Mouse (Mus musculus): ENCODE results near the gene Negr1. TPM values are rescaled to one million over a fixed set of nuclear protein-coding genes. Genes with fewer than 3 reads are reported as not detected.

The Negr1 gene
- total RNA-seq, 2 experiments from 2014 or later: 137 to 142 TPM

DNA sequence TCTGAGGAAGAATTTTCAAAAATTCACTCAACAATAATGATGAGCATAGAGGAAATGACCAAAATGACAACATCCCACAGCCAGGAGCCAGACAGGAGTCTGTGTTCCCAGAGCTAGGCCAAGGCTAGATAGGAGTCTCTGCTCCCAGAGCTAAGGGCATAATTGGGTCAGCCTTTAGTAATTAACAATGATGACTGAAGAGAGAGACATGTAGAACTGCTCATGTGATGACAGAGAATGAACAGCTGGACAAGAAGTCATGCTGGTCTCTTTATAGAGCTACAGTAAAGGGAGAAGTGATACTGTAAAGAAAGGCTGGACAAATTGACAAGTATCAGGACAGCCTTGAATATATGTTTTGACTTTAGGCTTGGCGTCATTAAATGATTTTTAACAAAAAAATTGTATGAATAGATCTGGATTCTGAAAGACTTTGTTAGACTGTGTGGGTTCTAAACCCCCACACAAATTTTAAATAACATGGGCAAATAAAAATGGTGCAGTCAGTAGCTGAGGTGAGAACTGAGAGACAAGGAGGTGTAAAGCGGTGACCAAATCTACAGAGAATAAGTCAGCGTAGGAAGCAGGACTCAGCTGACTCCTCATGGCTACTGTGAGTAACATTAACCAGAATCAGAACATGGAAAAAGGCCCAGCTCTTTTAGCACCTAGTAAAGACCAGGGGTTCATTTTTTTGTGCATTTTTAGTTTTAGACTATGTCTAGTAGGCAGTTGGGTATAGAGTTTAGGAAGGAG lies 603.4 kb downstream of the Negr1 start:
- no peak for DNase-seq (ENCODE audit: low spot score in 2 of 2)
- no peak for TF ChIP-seq CTCF (conservative IDR thresholded peaks at IDR 0.05)
- no peak overlapping the region for H3K4me3 ChIP-seq
- H3K27ac ChIP-seq: no peak overlapping the region

GRCm38 (mm10) chr3:157181975-157182374 lies 620.4 kb downstream of the Negr1 start:
- Histone ChIP-seq H3K4me3 (no peak overlapping the region), H3K27ac (peak overlapping the region; percentile 83)
- DNase-seq (ENCODE audit: low spot score in 2 of 2): peak in 1 of 2 experiments; percentile 16
- no peak for TF ChIP-seq CTCF (conservative IDR thresholded peaks at IDR 0.05)

DNA sequence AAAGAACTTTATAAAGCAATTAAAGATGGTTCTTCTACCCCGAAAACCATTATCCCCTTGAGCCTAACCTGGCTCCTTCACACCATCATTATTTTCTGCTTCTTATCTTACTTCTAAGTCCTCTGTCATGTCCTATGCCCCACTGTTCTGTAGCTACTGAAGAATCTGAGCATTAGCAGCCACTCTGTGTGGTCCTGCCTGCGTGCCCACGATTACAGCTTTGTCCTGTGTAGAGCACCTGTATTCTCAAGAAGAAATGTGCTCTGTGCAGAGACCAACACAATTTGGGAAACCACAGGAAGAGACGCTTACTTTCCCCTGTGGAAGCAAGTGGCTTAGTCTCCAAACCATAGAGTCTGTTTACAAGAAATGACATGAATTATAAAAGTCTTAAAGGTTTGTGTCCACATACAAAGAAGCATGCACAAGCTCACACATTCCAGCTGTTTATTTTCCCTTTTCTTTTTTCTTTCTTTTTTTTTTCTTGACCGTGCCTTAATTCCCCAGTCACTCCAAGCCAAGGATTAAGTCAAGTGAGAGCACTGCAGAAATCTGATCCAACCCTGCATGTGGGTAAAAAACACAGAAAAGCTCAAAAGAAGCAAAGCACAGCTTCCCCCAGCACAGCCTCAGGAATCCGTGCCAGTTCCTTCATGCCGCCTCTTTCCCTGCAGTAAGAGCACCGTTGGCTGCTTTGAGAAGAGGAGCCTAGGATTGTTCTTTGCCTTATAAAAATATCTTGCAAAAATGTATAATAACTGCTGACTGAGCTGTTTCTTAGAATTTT lies 627.5 kb downstream of the Negr1 start:
- no peak for DNase-seq (ENCODE audit: low spot score in 2 of 2)
- no peak for TF ChIP-seq CTCF (conservative IDR thresholded peaks at IDR 0.05)
- Histone ChIP-seq H3K4me3 (no peak overlapping the region), H3K27ac (0 out of 2 replicates have a peak overlapping the region, but pooled peaks have one; percentile 25)

- no peak for TF ChIP-seq CTCF (conservative IDR thresholded peaks at IDR 0.05)
- no peak for DNase-seq (ENCODE audit: low spot score in 2 of 2)
- Histone ChIP-seq H3K4me3 (no peak overlapping the region), H3K27ac (no peak overlapping the region)
These were observed 628.2 kb downstream of the Negr1 start for GRCm38 (mm10) chr3:157189834-157190233.

- no peak for DNase-seq (ENCODE audit: low spot score in 2 of 2)
- Histone ChIP-seq H3K4me3 (no peak overlapping the region), H3K27ac (no peak overlapping the region)
- no peak for TF ChIP-seq CTCF (conservative IDR thresholded peaks at IDR 0.05)
These were observed 629.0 kb downstream of the Negr1 start for GRCm38 (mm10) chr3:157190551-157190950.

DNA sequence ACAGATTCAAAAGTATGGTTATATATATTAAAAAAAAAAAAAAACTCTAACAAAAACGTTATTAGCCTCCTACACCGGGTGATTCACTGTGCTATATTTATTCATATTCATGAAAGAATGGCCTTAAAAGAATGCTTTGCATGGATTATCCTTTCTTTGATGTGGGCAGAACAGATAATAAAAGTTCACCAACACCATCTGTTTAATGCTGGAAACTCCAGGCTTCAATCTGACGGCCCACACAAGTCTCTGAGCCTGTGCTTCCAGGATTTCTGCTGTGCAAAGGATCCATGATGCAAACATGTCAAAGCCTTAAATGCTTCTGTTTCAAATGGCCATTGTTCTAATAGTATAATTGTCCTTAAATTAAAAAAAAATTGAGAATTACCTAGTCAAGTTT lies 630.4 kb downstream of the Negr1 start:
- Histone ChIP-seq H3K4me3 (no peak overlapping the region), H3K27ac (peak overlapping the region; percentile 3; the same call in 1 of the 2 replicates)
- no peak for TF ChIP-seq CTCF (conservative IDR thresholded peaks at IDR 0.05)
- DNase-seq (ENCODE audit: low spot score in 2 of 2): peak in 1 of 2 experiments; percentile 23

- H3K4me3 ChIP-seq: no peak overlapping the region
- H3K27ac ChIP-seq: no peak overlapping the region
- no peak for DNase-seq (ENCODE audit: low spot score in 2 of 2)
- no peak for TF ChIP-seq CTCF (conservative IDR thresholded peaks at IDR 0.05)
These were observed 631.5 kb downstream of the Negr1 start for GRCm38 (mm10) chr3:157193141-157193540.

DNA sequence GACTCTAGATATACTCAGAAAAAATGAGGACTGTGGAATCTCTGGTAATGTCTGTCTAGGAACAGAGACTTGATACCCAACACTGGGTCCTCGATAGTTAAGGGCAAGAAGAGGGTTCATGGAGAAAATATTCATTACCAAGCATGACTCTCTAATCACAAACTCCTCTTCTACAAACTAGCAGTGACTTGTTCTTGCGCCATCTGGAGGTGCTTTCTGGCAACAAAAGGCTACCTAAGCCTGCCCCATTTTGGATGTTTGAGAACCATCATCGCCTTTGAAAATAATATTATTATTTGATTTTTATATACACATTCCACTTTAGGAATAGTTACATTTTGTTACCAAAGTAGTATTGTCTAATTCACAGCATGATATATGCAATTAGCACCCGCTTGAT lies 637.1 kb downstream of the Negr1 start:
- Histone ChIP-seq H3K4me3 (no peak overlapping the region), H3K27ac (no peak overlapping the region)
- peak; percentile 43 for TF ChIP-seq CTCF (conservative IDR thresholded peaks at IDR 0.05)
- no peak for DNase-seq (ENCODE audit: low spot score in 2 of 2)

DNA sequence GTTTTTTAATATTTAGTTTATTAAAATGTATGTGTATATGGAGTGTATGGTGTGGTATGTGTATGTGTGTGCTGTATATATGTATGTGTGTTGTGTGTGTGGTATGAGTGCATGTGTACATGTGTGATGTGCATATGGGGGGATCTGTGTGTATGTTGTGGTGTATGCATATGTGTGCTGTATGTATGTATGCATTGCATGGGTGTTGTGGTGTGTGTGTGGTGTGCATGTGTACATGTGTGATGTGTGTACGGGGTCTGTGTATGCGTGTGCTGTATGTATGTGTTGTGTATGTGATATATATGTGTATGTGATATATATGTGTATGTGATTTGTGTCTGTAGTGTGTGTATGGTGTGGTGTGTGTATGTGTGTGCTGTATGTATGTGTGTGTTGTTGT lies 640.1 kb downstream of the Negr1 start:
- TF ChIP-seq CTCF (conservative IDR thresholded peaks at IDR 0.05): no peak
- no peak for DNase-seq (ENCODE audit: low spot score in 2 of 2)
- H3K27ac ChIP-seq: peak overlapping the region; percentile 28; the same call in 1 of the 2 replicates
- no peak overlapping the region for H3K4me3 ChIP-seq

GRCm38 (mm10) chr3:157203573-157203972 lies 642.0 kb downstream of the Negr1 start:
- TF ChIP-seq CTCF (conservative IDR thresholded peaks at IDR 0.05): peak; percentile 37
- Histone ChIP-seq H3K4me3 (no peak overlapping the region), H3K27ac (peak overlapping the region; percentile 69)
- peak; percentile 44 to 73 for DNase-seq (ENCODE audit: low spot score in 2 of 2)

DNA sequence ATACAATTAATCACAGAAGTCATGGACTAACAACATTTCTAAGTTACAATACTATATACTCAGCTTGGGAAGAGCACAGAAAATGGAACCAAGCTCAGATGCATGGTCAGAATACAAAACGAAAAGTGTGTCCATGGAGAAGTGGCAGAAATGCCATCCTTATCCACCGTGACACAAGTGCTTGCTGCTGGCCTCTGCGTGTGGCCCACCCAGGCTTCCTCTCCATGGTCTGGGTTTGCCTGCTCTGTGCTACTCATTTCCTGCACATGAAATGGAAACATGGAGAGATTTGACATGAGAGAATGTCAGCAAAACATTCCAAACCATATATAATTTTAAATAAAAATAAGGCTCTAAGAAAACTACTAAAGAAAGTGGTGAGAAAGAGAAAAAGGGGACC lies 645.2 kb downstream of the Negr1 start:
- Histone ChIP-seq H3K4me3 (no peak overlapping the region), H3K27ac (no peak overlapping the region)
- no peak for TF ChIP-seq CTCF (conservative IDR thresholded peaks at IDR 0.05)
- DNase-seq (ENCODE audit: low spot score in 2 of 2): no peak

DNA sequence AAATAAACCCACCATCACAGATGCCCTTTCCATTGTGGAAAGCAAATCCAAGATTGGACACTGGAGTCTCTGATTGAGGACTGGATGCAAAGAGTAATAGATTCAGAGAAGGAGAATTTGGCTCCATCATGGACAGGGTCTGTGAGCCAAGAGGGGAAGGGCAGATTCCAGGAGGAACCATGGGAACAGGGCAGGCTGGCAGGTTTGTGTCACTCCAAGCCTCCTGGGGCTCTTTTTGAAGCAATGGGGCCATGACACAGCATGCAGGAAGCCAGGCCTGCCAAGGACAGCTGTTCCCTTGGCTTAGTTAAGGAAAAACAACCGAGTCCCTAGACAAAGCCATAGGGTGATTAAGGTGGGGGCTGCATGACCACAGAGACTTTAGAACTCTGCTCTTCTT lies 647.4 kb downstream of the Negr1 start:
- no peak for TF ChIP-seq CTCF (conservative IDR thresholded peaks at IDR 0.05)
- Histone ChIP-seq H3K27ac (peak overlapping the region; percentile 73), H3K4me3 (no peak overlapping the region)
- peak; percentile 44 to 47 for DNase-seq (ENCODE audit: low spot score in 2 of 2)

DNA sequence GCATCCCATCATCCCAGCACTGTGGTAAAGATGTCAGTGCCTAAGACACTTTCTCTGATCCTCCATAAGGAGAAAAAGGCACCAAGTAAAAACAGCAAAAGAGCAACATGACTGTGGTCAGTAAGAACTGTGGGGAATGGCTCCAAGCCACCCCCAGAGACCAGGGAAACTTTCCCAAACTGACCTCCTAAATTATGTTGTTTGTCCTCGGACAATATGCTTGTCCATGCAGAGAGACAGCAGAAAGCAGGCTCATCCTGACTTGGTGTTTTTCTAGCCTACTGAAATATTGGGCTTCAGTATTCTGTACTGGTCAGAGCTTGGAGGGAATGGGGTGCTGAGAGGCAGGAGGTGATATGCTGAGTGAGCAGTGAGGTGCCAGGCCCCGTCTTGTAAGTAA lies 647.8 kb downstream of the Negr1 start:
- Histone ChIP-seq H3K27ac (peak overlapping the region; percentile 73), H3K4me3 (no peak overlapping the region)

More for the DNA sequence above, 647.8 kb downstream of the Negr1 start:
- no peak for DNase-seq (ENCODE audit: low spot score in 2 of 2)
- TF ChIP-seq CTCF (conservative IDR thresholded peaks at IDR 0.05): no peak
